Mouse (Mus musculus): ENCODE measurements around the gene Kin.

DNA sequence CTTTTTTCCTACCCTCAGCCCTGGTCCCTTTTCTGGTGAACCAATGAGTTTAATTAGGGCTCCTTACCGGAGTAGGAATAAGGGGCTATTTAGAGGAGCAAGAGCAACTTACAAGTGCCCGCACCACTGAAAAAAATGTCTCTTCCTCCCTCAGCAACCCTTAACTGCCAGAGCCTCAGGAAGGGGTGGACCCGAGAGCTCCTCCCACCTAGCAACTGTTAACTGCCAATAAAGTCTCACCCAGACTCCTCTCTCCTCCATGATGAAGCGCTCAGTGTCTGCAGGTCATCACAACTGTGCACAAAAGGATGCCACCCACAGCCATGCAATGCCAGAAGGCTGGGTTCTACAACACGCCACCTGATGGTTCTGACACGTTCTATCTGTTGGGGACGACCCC lies 8.6 kb upstream of the Kin start:
- TF ChIP-seq POLR2A (IDR thresholded peaks at IDR 0.05; ENCODE audit: extremely low read depth, insufficient read depth, low read length) (no peak), CTCF (IDR thresholded peaks at IDR 0.05; ENCODE audit: low read depth, low read length) (no peak)

Measured in liver, adult 2 months (tissue).